Mouse (Mus musculus) thymus, adult 2 months (tissue): ENCODE results near the gene Stam.

Source experiments
- CTCF ChIP-seq: fragments of 200-500 bp; IDR thresholded peaks from 2 replicates; pipeline ENCODE4 v1.5.1; 2012; ENCODE audit warnings: mild to moderate bottlenecking, control low read depth, low read length, moderate library complexity, borderline replicate concordance; ENCODE audit not compliant: control insufficient read depth, poor library complexity, insufficient read depth; ENCODE audit errors: extremely low read depth
- POLR2A ChIP-seq: fragments of 200-500 bp; IDR thresholded peaks from 2 replicates; pipeline ENCODE4 v1.6.1; 2012; ENCODE audit warnings: mild to moderate bottlenecking, low read length, control low read depth, moderate library complexity; ENCODE audit not compliant: control insufficient read depth, poor library complexity, insufficient read depth; ENCODE audit errors: extremely low read depth

GRCm38 (mm10) chr2:14053618-14054017 is 20.3 kb upstream of the Stam start:
- no peak for TF ChIP-seq POLR2A
- TF ChIP-seq CTCF, result no peak
